Mouse (Mus musculus) kidney, postnatal 0 days (tissue): ENCODE measurements around the gene Rflnb. TPM values are rescaled to one million over a fixed set of nuclear protein-coding genes. Genes with fewer than 3 reads are reported as not detected.

ENCODE experiments used
- ATAC-seq: fragments of 200-750 bp; cut with Nextera tagmentation; replicated peaks from 2 replicates; pipeline ENCODE4 v1.8.0; 2017; ENCODE audit warnings: low read depth, moderate number of reproducible peaks, moderate TSS enrichment, moderate library complexity; ENCODE audit not compliant: low FRiP score
- DNase-seq: peaks from one replicate; pipeline ENCODE4 v3.0.0-alpha.2; 2016; ENCODE audit warnings: low spot score
- H3K27ac ChIP-seq: fragments of 300-500 bp; sonication (generic); 2 replicates; pipeline ENCODE4 v1.5.1; 2014; ENCODE audit warnings: mild to moderate bottlenecking
- H3K27me3 ChIP-seq: fragments of 300-500 bp; sonication (generic); 2 replicates; pipeline ENCODE4 v1.6.1; 2014; ENCODE audit warnings: low read length, mixed read lengths; ENCODE audit not compliant: insufficient read depth
- H3K36me3 ChIP-seq: fragments of 300-500 bp; sonication (generic); 2 replicates; pipeline ENCODE4 v1.6.1; 2014; ENCODE audit warnings: low read length, mixed read lengths; ENCODE audit not compliant: insufficient read depth
- H3K4me1 ChIP-seq: fragments of 300-500 bp; sonication (generic); replicated peaks from 2 replicates; pipeline ENCODE4 v1.6.1; 2014; ENCODE audit warnings: antibody characterized with exemption, low read length, mixed read lengths; ENCODE audit not compliant: insufficient read depth
- H3K4me2 ChIP-seq: fragments of 300-500 bp; sonication (generic); 2 replicates; pipeline ENCODE4 v1.6.1; 2014; ENCODE audit warnings: mild to moderate bottlenecking, low read length, moderate library complexity, mixed read lengths
- H3K4me3 ChIP-seq: fragments of 300-500 bp; sonication (generic); replicated peaks from 2 replicates; pipeline ENCODE4 v1.5.1; 2014; ENCODE audit warnings: low read depth, low read length
- H3K9ac ChIP-seq: fragments of 300-500 bp; sonication (generic); 2 replicates; pipeline ENCODE4 v1.6.1; 2014; ENCODE audit warnings: low read depth, low read length
- H3K9me3 ChIP-seq: fragments of 300-500 bp; sonication (generic); replicated peaks from 2 replicates; pipeline ENCODE4 v1.6.1; 2016; ENCODE audit warnings: low read length, inconsistent platforms, mixed read lengths
- CTCF ChIP-seq: IDR thresholded peaks from 2 replicates; pipeline ENCODE4 v1.5.1; 2016; ENCODE audit warnings: antibody characterized with exemption, low read depth, mild to moderate bottlenecking, moderate library complexity
- WGBS: fragments of 180-500 bp; shearing (Covaris S2); extraction: QIAGEN DNeasy Blood & Tissue Kit; methylation state at CpG from one replicate; pipeline ENCODE4 v1.1.7; 2014; 5-methylcytosine and 5-hydroxymethylcytosine counted together
- polyA plus RNA-seq: library from polyadenylated mRNA; unstranded; fragments of >200 nt; fragmentation: Nextera tagmentation; extraction: Ambion mirVana; gene quantifications from 2 replicates; pipeline ENCODE4 v1.2.1, GENCODE M21; 2015

The Rflnb gene
- polyA plus RNA-seq, 1 experiment from 2014 or later, result 39.3 TPM

- no peaks in the 10 kb centered on the region for H3K36me3 ChIP-seq
- H3K27ac ChIP-seq, result no peak overlapping the region
- no peak overlapping the region for H3K4me2 ChIP-seq
- no peak overlapping the region for H3K9ac ChIP-seq
- DNase-seq, result peak; percentile 49
- H3K9me3 ChIP-seq, result no peaks in the 10 kb centered on the region
- peak; percentile 61 for TF ChIP-seq CTCF
- no peaks in the 10 kb centered on the region for H3K4me1 ChIP-seq
- WGBS, result 50% methylated on average over 3 of the region's 3 CpGs
- no peak overlapping the region for H3K4me3 ChIP-seq
- H3K27me3 ChIP-seq, result no peaks in the 10 kb centered on the region
- no peak for ATAC-seq
Measured at GRCm38 (mm10) chr11:76001237-76001878, 26.2 kb downstream of the Rflnb start.

- no peaks in the 10 kb centered on the region for H3K27me3 ChIP-seq
- no peaks in the 10 kb centered on the region for H3K4me1 ChIP-seq
- no peak overlapping the region for H3K4me3 ChIP-seq
- no peaks in the 10 kb centered on the region for H3K9me3 ChIP-seq
- TF ChIP-seq CTCF, result no peak
- H3K9ac ChIP-seq, result no peak overlapping the region
- H3K4me2 ChIP-seq, result no peak overlapping the region
- DNase-seq (no peak), ATAC-seq (no peak)
- no peaks in the 10 kb centered on the region for H3K36me3 ChIP-seq
- H3K27ac ChIP-seq, result no peak overlapping the region
- WGBS, result 82% methylated on average over 5 of the region's 5 CpGs
Measured at GRCm38 (mm10) chr11:76000701-76001100, 26.9 kb downstream of the Rflnb start.

- Histone ChIP-seq H3K4me2 (peak within 1 kb of the TSS; percentile 68), H3K36me3 (no peaks in the 10 kb centered on the region)
Measured at GRCm38 (mm10) chr11:75999440-76000155, 28.0 kb downstream of the Rflnb start, which contains the start of gene 1700016K19Rik. Gene 1700016K19Rik (plus strand): TSS chr11:75999912.

GRCm38 (mm10) chr11:75994357-75994756 is 33.2 kb downstream of the Rflnb start:
- H3K27ac ChIP-seq, result no peak overlapping the region
- WGBS, result 35% methylated on average over 9 of the region's 9 CpGs
- no peak overlapping the region for H3K4me3 ChIP-seq
- no peaks in the 10 kb centered on the region for H3K9me3 ChIP-seq
- no peak for TF ChIP-seq CTCF
- H3K4me1 ChIP-seq, result no peaks in the 10 kb centered on the region
- ATAC-seq, result no peak
- no peaks in the 10 kb centered on the region for H3K36me3 ChIP-seq
- no peak overlapping the region for H3K9ac ChIP-seq
- H3K27me3 ChIP-seq, result no peaks in the 10 kb centered on the region
- DNase-seq, result no peak
- H3K4me2 ChIP-seq, result no peak overlapping the region

More at GRCm38 (mm10) chr11:75999440-76000155, 28.0 kb downstream of the Rflnb start, which contains the start of gene 1700016K19Rik:
- ATAC-seq (peak; percentile 68), DNase-seq (peak; percentile 91)
- Histone ChIP-seq H3K4me1 (no peaks in the 10 kb centered on the region), H3K27ac (no peak within 1 kb of the TSS), H3K4me3 (peak within 1 kb of the TSS; percentile 41), H3K9me3 (no peaks in the 10 kb centered on the region), H3K9ac (peak within 1 kb of the TSS; percentile 38), H3K27me3 (no peaks in the 10 kb centered on the region)
- peak; percentile 76 for TF ChIP-seq CTCF
- 11% methylated on average over 35 of the region's 36 CpGs for WGBS

GRCm38 (mm10) chr11:75992481-75992880 is 35.1 kb downstream of the Rflnb start:
- Histone ChIP-seq H3K4me1 (no peaks in the 10 kb centered on the region), H3K4me2 (no peak overlapping the region), H3K27me3 (no peaks in the 10 kb centered on the region), H3K4me3 (no peak overlapping the region), H3K27ac (no peak overlapping the region), H3K9me3 (no peaks in the 10 kb centered on the region), H3K36me3 (no peaks in the 10 kb centered on the region), H3K9ac (no peak overlapping the region)
- DNase-seq (no peak), ATAC-seq (no peak)
- 76% methylated on average over 8 of the region's 8 CpGs for WGBS
- TF ChIP-seq CTCF, result no peak

GRCm38 (mm10) chr11:75991911-75992310 is 35.7 kb downstream of the Rflnb start:
- no peaks in the 10 kb centered on the region for H3K9me3 ChIP-seq
- DNase-seq (no peak), ATAC-seq (no peak)
- H3K9ac ChIP-seq, result no peak overlapping the region
- no peaks in the 10 kb centered on the region for H3K4me1 ChIP-seq
- no peak overlapping the region for H3K4me2 ChIP-seq
- no peak overlapping the region for H3K27ac ChIP-seq
- no peak overlapping the region for H3K4me3 ChIP-seq
- H3K27me3 ChIP-seq, result no peaks in the 10 kb centered on the region
- TF ChIP-seq CTCF, result no peak
- WGBS, result 86% methylated on average over 8 of the region's 8 CpGs
- no peaks in the 10 kb centered on the region for H3K36me3 ChIP-seq
